Comparison of ENCODE assay signal across 8 mouse cellular contexts in genomic region chr9:94536261-94536905, GRCm38 (mm10). TPM values are rescaled to one million over a fixed set of nuclear protein-coding genes. Genes with fewer than 3 reads are reported as not detected.
DNase-seq lines count a peak whose midpoint lies in the region; ATAC-seq and TF ChIP-seq lines count a peak whose summit lies in the region.

No protein-coding gene starts in this region.

- peak overlapping the region; percentile 75 for H3K4me2 ChIP-seq in forebrain, embryonic 12.5 days
- H3K4me2 ChIP-seq in liver, embryonic 14.5 days (ENCODE audit: low read depth) = peak overlapping the region; percentile 98

- H3K27me3 ChIP-seq in C2C12 (ENCODE audit: control insufficient read depth, insufficient read depth, insufficient read length) = no peaks in the 10 kb centered on the region
- H3K27me3 ChIP-seq in forebrain, embryonic 12.5 days = no peaks in the 10 kb centered on the region
- no peaks in the 10 kb centered on the region for H3K27me3 ChIP-seq in liver, embryonic 14.5 days (ENCODE audit: control insufficient read depth, insufficient read depth, low read length)

- peak overlapping the region; percentile 80 for H3ac ChIP-seq in C2C12 (ENCODE audit: control insufficient read depth, insufficient read length, low read depth)

- no peak for TF ChIP-seq EP300 in liver, embryonic 14.5 days (IDR thresholded peaks at IDR 0.05; ENCODE audit: low read depth)

- WGBS in forebrain, embryonic 12.5 days = under 1% methylated on average over 15 of the region's 15 CpGs
- WGBS in liver, embryonic 14.5 days (ENCODE audit: insufficient replicate concordance) = 2% methylated on average over 15 of the region's 15 CpGs

- H3K4me1 ChIP-seq in forebrain, embryonic 12.5 days = peaks cover 41% of the 10 kb centered on the region
- H3K4me1 ChIP-seq in liver, embryonic 14.5 days (replicated peaks; ENCODE audit: control insufficient read depth in 2 of 2, insufficient read depth in 2 of 2, low read length in 1 of 2) = peaks cover 12 to 20% of the 10 kb centered on the region in 2 experiments

- H3K36me3 ChIP-seq in C2C12 (ENCODE audit: control insufficient read depth, insufficient read depth) = no peaks in the 10 kb centered on the region
- no peaks in the 10 kb centered on the region for H3K36me3 ChIP-seq in forebrain, embryonic 12.5 days (replicated peaks)
- H3K36me3 ChIP-seq in liver, embryonic 14.5 days (replicated peaks; ENCODE audit: control insufficient read depth, insufficient read depth, low read depth) = no peaks in the 10 kb centered on the region

- intact Hi-C loops in heart, postnatal 36 days (cut with DNase I) = loop anchor here (2.0 to 10.0 kb wide), 3 partner anchors 41 to 1992 kb away; partner anchors contain the start of gene Plod2

- peak overlapping the region; percentile 75 for H3K4me3 ChIP-seq in C2C12 (ENCODE audit: insufficient read depth, poor library complexity, severe bottlenecking)
- peak overlapping the region; percentile 70 for H3K4me3 ChIP-seq in forebrain, embryonic 12.5 days (replicated peaks)
- H3K4me3 ChIP-seq in liver, embryonic 14.5 days (ENCODE audit: insufficient read depth in 1 of 2, low read depth in 2 of 2, low read length in 2 of 2) = peak overlapping the region; percentile 67 to 88

- peaks cover 59% of the 10 kb centered on the region for H3K79me3 ChIP-seq in C2C12 (ENCODE audit: low read depth)

- H3K27ac ChIP-seq in forebrain, embryonic 12.5 days = peak overlapping the region; percentile 94
- H3K27ac ChIP-seq in liver, embryonic 14.5 days = peak overlapping the region; percentile 84; the same call in 1 of the 2 replicates

- ATAC-seq in forebrain, embryonic 12.5 days (ENCODE audit: low FRiP score) = no peak
- ATAC-seq in liver, embryonic 14.5 days (ENCODE audit: insufficient read depth) = no peak

- peak; percentile 84 for DNase-seq in heart, adult 11 months
- DNase-seq in heart, postnatal 36 days = no peak
- DNase-seq in liver, embryonic 14.5 days (ENCODE audit: low read depth in 3 of 3, low spot score in 3 of 3) = no peak
- no peak for DNase-seq in spleen, postnatal 14 days (ENCODE audit: low spot score in 2 of 2)
- no peak for DNase-seq in spleen, adult 18-20 months
- DNase-seq in ovary, postnatal 10 days (ENCODE audit: low spot score) = no peak

- H3K9me3 ChIP-seq in forebrain, embryonic 12.5 days = no peaks in the 10 kb centered on the region
- H3K9me3 ChIP-seq in liver, embryonic 14.5 days (ENCODE audit: control insufficient read depth, low read length) = no peaks in the 10 kb centered on the region

- TF ChIP-seq CTCF in C2C12 (IDR thresholded peaks at IDR 0.05; ENCODE audit: control insufficient read depth, insufficient read depth, insufficient read length) = no peak
- TF ChIP-seq CTCF in liver, embryonic 14.5 days (IDR thresholded peaks at IDR 0.05; ENCODE audit: low read depth) = no peak

- H3K79me2 ChIP-seq in C2C12 (ENCODE audit: control insufficient read depth, insufficient read depth) = peaks cover 75% of the 10 kb centered on the region

- peak overlapping the region; percentile 80 for H3K9ac ChIP-seq in forebrain, embryonic 12.5 days
- H3K9ac ChIP-seq in liver, embryonic 14.5 days (replicated peaks) = peak overlapping the region; percentile 83

TF ChIP-seq in C2C12, 6 proteins besides CTCF, POLR2A, EP300 and RAD21:
- no peak for TF ChIP-seq USF1 (IDR thresholded peaks at IDR 0.05; ENCODE audit: low read depth)
- TF ChIP-seq CEBPB (IDR thresholded peaks at IDR 0.05; ENCODE audit: low read depth) = no peak
- TF ChIP-seq MAX (IDR thresholded peaks at IDR 0.05) = no peak
- no peak for TF ChIP-seq FOSL1 (IDR thresholded peaks at IDR 0.05; ENCODE audit: insufficient read depth, low read length, poor library complexity, severe bottlenecking)
- no peak for TF ChIP-seq MYOD1 (IDR thresholded peaks at IDR 0.05; ENCODE audit: control insufficient read depth, insufficient read length, low read depth)
- TF ChIP-seq MYOG (IDR thresholded peaks at IDR 0.05; ENCODE audit: control insufficient read depth, extremely low read depth, insufficient read length) = no peak

RNA-seq across cellular contexts. Expression of gene 1190002N15Rik, which starts 1.5 kb away (rescaled TPM):
- 10 to 100 TPM; 30.7 to 30.9 TPM for total RNA-seq in heart, postnatal 36 days (2021)
- polyA plus RNA-seq in C2C12 (2012; fragmentation: generic; extraction: Trizol) = 25.4 TPM
- 6.1 and 11.1 TPM in 2 replicates for polyA plus RNA-seq in forebrain, embryonic 12.5 days (2016; fragmentation: Nextera tagmentation; extraction: Ambion mirVana)
- 5.8 and 7.9 TPM in 2 replicates for polyA plus RNA-seq in liver, embryonic 14.5 days (2012; rRNA removed)
- 5.2 and 8.9 TPM in 2 replicates for polyA plus RNA-seq in liver, embryonic 14.5 days (2014; fragmentation: Nextera tagmentation; extraction: Ambion mirVana)
